Mouse (Mus musculus): ENCODE measurements at regions not wholly inside any gene's neighbourhood (a gene's known extent, or its start where the extent isn't known, plus 50 kb on each side); places are given as distances from the start of the nearest gene placed in this dataset.

DNA sequence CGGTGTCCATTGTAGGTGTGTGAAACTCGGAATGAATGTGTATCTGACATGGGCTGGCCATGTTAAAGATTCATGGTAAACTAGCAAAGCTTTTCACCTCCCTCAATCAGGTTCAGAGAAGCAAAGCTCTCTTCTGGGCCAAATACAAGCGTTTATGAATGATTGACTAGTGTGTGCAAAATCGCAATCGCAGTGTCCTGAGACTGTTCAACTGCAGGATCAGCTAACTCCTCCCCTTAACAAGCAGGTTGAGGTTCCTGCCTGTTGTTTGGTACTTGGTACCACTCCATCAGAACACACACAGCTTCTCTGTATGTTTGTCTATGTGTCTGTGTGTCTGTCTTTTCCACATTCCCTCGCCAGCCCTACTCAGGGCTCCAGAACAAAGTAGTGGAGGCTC lies 458.6 kb downstream of the Cd83 start:
- DNase-seq (ENCODE audit: low spot score in 2 of 2) = no peak

DNA sequence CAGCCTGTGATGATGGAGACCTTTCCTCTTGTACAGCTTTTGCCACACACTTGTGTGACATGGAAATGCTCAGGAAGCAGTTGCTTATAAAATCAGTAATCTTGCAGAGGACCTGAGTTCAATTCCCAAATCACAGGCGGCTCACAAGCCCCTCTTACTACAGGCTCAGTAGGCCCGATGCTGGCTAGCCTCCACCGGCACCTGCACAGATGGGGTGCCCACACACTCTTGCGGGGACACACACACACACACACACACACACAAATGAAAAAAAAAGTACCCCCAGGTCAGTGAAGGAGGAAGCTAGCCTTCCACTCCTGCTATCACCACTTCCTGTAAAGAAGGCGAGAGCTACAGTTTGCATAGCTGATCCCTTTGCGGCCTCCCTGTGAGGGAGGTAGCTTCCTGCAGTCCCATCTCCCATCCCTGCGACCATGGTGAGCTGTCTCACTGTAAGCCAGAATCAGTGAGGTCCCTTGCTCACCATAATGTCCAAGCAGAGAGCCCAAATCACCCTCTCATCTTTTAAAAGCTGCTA lies 462.2 kb downstream of the Cd83 start:
- no peak for DNase-seq (ENCODE audit: low spot score in 2 of 2)

DNA sequence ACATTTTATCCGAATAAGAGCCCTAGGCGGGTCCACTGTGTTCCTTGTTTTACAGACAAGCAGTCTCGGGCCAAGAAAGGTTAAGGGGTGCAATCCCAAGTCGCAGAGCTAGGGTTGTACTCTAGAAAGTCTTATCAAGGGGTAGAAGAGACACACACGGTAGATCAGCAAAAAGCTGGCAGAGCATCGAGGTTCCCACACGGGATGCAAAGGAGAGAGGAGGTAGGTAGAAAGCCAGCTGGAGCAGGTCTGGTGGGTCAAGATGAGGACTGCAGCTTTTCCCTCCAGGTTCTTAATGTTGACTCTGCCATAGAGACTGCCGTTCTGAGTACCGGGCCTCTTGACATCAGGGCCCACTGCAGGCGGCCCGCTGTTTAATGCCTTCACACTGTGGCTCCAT lies 463.3 kb downstream of the Cd83 start:
- DNase-seq (ENCODE audit: low spot score in 2 of 2) = no peak

DNA sequence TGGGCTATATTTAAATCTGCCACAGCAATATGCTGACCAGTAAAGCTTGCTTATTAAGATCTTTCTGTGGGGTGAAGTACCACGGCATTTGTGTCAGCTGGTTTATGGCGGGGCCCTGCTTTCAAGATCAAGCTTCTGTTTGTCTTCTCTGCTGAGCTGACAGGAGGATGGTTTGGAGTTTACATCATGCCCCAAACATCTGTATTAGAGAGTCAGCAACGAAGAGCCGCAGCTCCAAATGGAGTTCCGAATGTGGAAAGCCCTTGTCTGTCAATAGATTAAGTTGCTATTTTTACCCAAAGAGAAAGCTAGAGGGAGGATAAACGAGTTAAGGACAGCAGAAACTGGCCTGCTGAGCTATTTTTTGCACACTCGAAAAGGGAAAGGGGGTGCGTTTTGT lies 463.8 kb downstream of the Cd83 start:
- DNase-seq (ENCODE audit: low spot score in 2 of 2) = no peak

DNA sequence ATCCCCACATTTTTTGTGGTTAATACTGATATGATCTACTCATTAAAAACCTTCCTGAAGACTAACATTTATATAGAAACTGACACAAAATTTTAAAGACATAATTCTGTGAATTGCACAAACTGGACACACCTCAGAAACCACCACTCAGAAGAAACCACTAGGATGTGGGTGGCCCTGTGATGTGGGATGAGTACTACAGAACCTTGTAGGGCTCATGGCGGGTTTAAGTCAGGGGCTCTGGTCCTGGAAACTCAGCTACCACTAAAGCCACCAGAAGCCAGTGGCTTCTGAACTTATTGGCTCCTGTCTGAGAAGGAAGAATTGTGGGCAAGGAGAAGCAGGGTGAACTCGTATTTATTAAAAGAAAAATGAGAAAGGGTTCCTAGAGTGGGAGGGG lies 464.5 kb downstream of the Cd83 start:
- no peak for DNase-seq (ENCODE audit: low spot score in 2 of 2)

DNA sequence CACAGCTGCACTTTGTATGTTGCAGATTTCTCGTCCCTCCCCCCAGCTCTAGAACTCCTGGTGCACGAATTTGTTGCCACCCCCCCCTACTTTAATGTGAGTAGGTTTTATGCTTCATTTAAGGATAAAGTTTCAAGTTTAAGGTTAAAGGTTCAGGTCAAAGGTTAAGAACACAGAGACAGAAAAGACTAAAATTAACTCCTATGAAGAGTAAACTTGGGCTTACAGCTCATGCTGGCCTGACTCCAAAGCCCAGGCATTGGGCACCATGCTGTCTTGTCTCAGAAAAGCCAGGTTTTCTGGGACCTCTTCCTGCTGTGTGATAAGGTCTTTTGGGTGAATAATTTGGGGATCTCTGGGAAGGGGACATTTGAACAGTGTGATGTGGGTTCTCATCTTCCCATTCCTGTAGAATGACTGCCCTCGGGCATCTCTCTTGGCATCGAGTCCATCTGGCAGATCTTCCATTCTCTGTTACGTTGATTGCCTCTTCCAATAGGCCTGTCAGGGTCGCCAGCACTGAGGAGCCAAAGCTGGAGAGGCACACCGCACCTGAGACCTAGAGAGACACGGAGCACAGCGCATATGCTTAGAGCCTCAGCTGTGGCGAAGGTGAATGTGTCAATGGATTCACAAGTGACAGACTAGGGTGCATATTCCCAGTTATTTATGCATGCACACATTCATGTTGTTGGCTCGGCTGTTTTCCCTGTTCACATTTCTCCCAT lies 466.1 kb downstream of the Cd83 start:
- no peak for DNase-seq (ENCODE audit: low spot score in 2 of 2)

DNA sequence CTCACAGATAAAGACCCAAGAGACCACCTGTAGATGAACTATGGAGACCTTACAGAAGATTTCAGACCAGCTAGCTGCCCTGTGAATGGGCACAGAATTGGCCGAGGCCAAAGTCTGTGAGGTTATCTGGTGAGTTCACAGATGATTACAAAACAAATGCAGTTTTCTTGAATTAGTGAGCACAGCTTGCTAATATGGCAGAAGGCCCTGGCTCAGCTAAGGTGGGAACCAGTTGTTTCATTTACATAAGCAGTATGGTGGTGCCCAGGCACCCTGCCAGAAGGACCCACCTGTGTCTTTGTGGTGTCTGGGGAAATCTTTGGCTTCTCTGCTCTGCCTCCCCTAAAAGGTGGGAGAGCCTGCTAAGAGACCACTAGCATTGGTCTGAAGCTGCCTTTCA lies 466.9 kb downstream of the Cd83 start:
- no peak for DNase-seq (ENCODE audit: low spot score in 2 of 2)

DNA sequence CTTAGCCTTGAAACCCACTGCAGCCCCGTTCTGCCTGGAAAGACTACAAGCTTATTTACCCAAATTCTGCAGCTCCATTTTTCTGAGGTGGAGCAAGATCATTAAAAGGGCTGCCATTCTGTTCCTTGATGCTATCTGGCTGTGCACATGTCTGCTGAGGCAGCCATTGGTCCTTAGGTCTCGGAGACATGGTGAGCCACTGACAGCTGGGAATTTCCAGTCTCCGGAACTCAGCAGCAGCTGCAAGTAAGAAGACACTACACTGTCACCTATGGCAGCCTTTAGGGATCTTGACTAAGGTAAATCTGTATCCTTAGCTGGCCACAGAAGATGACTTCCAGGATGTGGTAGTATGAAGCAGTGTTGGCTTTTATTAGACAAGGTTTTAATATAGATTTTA lies 467.9 kb downstream of the Cd83 start:
- no peak for DNase-seq (ENCODE audit: low spot score in 2 of 2)

DNA sequence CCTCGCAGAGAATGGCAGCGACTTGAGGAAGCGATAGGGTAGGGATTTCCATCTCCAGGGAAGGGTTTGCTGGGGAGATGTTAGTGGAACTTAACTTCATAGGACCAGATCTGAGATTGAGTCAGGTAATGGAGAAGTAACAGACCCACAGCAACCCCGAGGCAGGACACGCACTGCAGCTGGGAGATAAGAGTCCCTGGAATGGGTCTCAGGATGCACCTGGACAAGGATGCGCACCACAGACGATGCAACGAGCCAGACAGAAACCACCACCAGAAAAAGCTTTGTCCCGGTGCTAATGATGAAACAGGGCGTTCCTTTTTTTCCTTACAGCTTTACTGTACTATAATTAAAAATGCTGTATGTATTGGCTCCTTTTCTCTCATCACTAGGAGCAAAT lies 470.9 kb upstream of the Jarid2 start:
- no peak for DNase-seq (ENCODE audit: low spot score in 2 of 2)

DNA sequence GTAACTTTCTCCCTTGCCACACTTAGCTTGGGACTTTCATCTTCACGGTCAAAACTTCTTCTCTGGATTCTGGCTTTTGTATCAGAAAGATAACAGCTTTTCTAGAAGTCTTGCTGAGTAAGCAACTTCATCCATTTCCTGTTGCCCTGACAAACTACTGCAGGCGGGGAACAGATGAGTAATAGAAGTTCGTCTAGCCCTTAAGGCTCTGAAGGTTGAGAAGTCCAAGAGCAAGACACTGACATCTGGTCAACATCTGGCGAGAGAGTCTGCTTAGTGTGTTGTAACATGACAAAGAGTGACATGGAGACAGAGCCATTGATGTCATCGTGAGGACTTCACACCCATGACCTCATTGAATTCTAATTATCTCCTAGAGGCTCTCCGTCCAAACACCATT lies 469.2 kb upstream of the Jarid2 start:
- DNase-seq (ENCODE audit: low spot score in 2 of 2) = no peak

DNA sequence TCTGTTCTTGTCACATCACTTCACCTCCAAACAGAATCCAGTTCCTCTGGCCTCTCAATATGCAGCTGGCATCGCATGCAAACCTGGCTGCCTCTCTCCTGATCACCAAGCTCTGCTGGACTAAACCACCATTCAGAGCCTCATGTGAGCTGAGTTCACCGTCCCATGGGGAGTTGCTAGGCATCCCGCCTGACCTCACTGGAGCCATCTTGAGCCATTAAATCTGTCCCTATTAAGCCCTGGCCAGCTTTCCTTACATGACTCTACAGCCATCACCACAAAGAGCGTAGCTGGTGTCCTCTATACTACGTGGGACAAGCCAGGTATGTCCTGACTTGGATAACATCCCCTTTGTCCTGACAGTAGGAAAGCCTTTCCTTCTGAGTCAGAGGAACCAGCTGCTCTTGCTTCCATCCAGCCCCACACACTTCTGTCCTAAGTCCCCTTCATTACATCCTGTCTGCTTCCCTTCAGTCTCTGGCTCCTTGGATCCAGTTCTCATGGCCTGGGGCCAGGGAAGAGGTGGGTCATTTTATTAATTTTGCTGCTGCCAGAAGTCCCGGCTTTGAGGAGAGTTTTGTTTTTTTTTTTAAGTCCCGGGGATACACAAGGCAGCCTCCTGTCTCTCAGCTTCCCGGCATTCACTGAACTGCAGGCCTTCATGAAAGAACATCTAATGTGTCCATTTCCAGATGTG lies 468.5 kb upstream of the Jarid2 start:
- no peak for DNase-seq (ENCODE audit: low spot score in 2 of 2)

DNA sequence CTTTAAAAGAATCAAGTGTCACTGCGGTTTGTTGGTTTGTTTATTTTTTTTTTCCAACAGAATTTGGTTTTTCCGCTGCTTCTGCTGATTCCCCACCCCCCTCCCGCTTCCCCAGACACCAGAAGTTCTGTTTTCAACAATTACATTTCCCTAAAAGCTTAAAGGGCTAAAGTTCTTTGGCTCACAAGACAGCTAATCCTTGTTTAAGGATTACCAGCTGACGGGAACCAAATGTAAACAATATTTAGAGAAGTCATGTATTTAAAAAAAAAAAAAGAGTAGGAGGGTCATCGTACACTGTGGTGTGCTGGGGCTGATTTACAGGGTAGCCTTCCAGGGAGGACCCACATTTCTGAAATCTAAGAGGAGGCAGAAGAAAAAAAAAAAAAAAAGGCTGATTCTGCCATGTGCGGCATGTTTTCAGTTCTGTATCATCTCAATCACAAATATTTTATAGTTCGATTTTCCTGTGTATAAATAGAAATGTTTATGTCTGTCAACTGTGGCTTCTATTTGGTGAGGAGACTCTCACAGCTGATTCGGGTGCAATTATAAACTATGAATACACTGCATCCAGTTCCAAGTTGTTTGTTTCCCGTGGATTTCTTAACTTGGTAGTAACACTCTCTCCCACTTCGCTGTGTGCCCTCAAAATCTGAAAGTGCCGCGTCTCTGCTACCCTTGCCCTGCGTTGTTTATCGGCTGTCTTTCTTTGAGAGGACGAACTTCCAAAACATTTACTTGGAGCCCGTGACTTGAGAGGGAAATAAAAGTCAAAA lies 456.3 kb upstream of the Jarid2 start:
- DNase-seq (ENCODE audit: low spot score in 2 of 2) = no peak

DNA sequence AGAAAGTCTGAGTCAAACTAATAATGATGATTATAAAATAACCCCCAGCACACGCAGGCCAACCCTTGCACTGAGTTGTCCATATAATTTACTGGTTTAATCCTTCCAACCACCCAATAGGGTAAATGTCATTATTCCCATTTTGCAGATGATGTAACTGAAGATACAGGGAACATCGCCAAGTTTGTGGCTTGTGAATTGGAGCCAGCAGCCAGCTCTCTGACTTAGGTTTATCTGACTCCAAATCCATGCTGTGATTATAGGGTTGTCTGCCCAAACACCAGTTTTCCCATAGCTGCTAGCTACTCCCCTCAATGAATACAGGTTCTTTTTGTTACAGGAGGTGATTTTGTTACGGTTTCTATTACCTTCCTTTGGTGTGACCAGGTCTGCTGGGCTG lies 451.3 kb upstream of the Jarid2 start:
- DNase-seq (ENCODE audit: low spot score in 2 of 2) = no peak

DNA sequence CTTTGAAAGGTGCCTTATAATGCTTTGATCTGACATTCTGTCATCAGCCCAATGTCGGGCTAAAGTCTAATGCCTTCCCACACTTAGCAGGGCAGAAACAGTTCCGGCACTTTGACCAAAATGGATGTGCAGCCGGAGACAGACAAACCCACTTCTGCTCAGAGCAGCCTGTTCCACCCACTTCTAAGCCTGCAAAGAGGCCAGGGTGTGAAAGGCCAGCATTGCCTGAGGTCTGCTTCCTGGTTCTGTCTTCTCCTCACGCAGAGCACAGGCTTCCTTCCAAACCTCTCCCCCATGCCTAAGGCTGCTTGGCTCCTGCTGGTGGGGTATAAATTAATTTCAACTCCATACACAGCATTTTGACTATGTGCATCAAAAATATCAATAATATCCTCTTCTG lies 450.2 kb upstream of the Jarid2 start:
- DNase-seq (ENCODE audit: low spot score in 2 of 2) = no peak

DNA sequence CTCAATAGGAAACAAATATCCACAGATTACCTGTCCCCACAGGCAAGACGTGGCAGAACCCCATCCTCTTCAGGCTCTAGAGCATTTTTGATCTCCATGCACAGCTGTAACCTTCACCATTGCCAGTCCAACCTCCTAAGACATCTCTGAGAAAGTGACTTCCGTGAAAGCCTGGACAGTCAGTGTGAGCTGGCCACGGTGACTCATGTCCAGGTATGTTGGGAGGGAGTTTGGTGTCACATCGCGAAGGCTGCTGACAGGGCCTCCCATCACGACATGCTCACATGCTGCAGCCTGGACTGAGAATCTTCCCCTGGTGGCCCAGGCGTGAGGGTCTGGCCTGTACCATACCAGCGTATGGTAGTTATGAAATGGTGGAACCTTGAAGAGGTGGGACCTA lies 449.0 kb upstream of the Jarid2 start:
- DNase-seq (ENCODE audit: low spot score in 2 of 2) = no peak

DNA sequence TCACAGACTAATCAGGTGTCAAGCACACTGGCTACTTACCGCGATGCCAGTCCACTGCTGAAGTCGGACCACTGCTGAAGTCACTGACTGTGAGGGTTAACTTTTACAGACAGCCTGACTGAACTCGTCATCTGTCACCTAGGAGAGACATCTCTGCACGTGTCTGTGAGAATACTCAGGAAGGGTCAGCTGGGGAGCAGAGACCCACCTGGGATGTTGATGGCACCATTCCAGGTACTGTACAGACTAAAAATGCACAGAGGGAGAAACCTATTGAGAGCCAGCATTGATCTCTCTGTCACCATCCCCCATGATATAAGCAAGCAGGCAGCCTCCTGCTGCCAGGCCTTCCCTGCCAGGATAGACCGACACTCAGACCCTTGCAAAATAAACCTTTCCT lies 447.5 kb upstream of the Jarid2 start:
- DNase-seq (ENCODE audit: low spot score in 2 of 2) = no peak

DNA sequence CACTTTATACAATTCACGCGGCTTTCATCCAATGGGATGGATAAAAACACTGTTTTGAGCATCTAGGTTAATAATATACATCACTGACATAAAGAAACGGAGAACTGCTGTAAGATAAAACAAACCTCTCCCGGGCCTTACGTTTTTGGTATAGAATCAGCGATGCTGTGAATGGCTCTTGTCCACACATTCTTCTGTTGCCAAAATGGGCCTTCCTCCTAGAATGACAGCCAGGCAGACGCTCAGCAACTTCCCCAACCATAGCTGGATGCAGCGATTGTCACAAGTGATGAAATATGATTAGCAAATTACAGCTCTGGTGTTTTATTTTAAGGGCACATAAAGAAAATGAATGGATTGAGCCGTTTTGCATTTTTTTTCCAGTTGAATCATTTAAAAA lies 447.0 kb upstream of the Jarid2 start:
- no peak for DNase-seq (ENCODE audit: low spot score in 2 of 2)

DNA sequence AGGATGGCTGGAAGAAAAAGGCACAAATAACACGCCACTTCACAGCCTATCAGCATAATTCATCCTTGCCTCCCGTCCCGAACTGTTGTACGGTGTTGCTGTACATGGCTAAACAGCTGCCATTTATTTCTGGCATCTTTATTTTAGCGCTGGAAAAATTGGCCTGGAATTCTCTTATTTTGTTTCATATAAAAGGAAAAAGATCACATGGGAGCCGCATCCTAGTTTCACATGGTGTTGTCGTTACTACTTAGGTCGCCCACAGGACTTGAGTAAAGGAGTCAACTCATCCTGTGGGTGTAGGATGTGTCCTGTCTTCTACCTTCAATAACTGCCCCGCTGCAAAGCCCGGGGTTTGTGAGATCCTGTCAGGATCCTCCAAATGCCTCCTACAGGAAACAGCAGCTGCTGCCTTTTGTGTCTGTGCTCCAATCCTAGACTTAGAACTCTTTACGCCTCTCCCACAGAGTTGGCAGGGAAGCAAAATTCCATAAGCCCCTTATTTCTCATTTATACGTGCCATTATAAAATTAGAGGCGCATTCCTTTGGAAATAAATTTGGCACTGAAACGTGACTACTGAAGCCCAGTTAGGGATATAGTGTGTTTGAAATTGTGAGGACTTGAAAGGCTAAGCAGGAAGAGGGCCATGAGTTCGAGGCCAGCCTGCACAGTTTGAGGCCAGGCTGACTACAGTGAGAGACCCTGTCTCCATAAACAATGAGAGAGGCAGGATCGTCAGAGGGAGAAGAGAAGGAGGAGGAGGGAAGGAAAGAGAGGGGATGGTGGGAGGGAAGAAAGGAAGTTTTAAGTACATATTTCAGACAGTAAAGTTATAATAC lies 446.3 kb upstream of the Jarid2 start:
- DNase-seq (ENCODE audit: low spot score in 2 of 2) = no peak

DNA sequence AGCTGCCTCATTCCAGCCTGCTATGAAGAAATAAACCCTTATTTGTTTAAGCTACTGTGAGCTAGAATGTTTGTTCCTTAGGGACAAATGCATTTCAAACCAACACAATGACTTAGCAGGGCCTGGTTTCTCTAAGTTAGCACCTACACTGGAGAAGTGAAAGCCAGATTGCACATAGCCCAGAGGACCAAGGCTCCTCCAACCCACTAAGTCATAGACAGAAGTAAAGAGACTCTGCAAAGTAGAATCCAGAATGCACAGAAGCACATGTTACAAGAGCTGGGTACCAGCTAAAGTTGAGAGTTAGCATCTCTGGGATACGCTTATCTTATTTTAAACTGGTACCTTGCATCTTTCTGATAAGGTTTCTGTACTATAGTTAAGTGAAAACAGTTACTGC lies 443.4 kb upstream of the Jarid2 start:
- no peak for DNase-seq (ENCODE audit: low spot score in 2 of 2)

DNA sequence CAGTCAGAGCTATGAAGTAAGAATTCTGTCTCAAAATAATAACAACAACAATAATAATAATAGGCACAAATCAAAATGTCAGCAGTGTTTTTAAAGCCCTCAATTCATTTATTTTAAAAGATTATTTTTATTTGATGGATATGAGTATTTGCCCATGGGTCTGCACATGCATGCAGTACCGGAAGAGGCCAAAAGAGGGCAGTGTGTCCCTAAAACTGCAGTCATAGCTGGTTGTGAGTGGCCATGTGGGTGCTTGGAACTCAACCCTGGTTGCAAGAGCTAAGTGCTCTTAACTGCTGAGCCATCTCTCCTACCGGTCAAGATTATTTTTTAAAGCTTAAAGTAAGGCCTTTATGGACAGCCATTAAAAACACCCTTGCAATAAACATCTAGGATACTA lies 439.1 kb upstream of the Jarid2 start:
- no peak for DNase-seq (ENCODE audit: low spot score in 2 of 2)

DNA sequence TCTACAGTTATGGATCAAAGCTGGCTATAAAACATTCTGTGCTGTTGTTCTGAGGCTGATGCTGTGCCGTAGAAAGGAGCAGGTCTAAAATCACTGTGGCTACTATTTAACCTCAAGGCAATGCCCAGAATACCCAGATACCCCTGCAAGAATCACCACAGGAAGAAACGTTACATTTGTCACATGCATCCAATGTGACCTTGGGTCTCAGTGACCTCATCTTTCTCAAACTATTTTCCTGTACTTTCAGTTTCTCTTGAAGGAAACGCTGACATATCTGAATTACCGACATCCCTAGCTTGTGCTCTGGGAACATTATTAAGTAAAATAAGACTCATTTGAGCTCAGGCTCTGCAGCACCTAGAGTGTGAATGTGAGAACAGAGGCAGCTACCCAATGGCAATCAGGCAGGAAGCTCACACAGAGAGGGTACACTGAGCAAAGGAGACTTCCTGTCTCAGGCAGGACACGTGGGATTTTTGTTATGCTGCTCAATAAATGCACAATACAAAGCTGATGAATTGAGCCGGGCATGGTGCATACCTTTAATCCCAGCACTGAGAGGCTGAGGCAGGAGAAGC lies 436.7 kb upstream of the Jarid2 start:
- no peak for DNase-seq (ENCODE audit: low spot score in 2 of 2)
